Mouse (Mus musculus): ENCODE data around the gene Emc1. TPM values are rescaled to one million over a fixed set of nuclear protein-coding genes. Genes with fewer than 3 reads are reported as not detected.
A peak's percentile ranks its signal among the peaks of the same experiment; 100 is the strongest.

Gene Emc1
- polyA plus RNA-seq (2015; fragmentation: Nextera tagmentation; extraction: Ambion mirVana) = 16.8 and 17.8 TPM in 2 replicates

DNA sequence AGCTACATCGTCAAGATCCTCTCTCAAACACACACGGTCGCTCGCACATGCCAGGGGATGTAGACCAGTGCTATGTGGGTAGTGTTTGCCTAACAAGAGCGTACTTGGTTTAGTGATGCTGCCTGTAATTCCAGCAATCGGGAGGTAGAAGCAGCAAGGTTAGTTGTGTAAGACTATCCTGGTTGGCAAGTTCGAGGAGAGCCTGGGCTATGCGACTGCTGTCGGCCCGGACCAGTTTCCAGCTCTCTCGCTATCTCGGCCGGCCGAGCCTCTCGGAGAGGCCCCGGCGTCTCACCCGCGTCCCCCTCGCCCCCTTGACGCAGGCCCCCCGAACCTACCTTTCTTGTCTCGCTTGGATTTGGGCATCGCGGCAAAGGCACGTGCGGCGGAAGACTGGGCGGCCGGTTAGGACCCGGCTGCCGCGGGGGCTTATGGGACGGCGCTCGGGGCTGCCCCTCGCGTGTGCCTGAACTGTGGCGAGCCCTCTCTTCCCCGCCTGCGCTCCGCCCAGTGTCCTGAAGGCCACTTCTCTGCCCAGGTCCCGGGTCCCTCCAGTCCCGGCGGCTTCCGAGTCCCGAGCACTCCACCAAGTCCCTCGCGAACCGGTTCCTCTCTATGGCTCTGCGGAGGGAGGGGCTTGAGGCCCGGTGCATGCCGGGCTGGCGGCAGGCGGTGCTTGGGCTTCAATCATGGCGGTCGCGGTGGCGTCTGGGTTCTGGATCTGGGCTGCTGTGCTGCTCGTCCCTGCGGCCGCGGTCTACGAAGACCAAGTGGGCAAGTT, at the start of gene Emc1, which contains the start of the genes Mrto4 and Ubr4:
Gene Emc1 (plus strand): TSS at position 657 of the 781 bp plus-strand sequence.
Gene Mrto4 (minus strand): TSS at position 646 of the 781 bp plus-strand sequence.
Gene Ubr4 (plus strand): TSS at position 679 of the 781 bp plus-strand sequence.
- DNase-seq (ENCODE audit: low spot score) = peak; percentile 85

DNA sequence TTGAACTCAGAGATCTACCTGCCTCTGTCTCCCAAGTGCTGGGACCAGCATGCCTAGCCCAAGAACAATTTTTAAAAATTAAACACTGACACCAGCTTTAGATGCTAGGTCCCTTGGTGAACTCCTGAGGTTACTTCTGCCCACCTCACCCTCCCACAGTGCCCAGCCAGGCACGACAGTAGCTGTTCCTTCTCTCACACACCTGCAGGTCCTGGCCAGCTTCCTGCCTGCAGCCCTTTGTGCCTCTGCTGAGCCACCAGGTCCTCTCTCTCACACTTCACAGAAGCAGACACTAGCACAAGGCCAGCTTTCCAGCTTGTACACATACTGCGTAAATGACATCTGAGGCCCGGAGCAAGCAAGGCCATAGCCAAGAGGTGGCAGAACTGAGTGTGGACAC, 46.9 kb upstream of the Emc1 start:
- DNase-seq (ENCODE audit: low spot score) = no peak

DNA sequence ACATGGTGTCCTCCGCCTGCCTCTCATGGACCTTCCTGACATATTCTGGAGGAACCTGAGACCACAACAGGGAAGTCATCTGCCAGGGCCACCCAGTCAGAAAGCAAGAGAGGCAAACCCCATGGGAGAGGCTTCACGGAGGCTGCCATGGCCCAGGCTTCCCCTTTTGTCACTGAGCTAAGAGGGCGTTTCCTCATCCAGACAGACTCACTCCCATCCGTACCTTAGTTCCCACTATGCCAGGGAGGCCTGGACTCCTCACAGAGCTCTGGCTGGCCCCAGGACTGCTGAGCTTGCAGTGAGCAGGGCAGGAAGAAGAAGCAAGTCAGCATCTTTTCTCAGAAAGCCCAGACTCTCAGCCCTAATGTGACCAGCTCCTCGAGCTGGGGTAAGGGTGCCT, 44.5 kb upstream of the Emc1 start:
- no peak for DNase-seq (ENCODE audit: low spot score)

DNA sequence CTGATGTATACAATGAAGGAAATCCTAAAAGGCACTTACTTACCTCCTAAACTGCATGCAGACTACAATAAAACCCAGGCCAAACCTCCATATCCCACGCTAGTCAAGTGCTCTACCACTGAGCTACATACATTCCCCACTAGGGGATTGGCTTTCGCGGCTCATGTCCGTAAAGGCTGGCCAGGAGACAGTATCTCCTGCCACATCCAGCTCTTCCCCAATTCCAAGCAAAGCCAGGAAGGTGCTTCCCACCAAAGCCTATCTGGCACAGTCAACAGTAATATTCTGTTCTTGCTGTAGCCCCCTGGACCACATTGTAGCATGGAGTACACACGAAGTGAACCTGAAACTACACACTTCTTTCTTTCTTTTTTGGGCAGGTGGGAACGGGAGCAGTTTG, 42.7 kb upstream of the Emc1 start:
- no peak for DNase-seq (ENCODE audit: low spot score)

DNA sequence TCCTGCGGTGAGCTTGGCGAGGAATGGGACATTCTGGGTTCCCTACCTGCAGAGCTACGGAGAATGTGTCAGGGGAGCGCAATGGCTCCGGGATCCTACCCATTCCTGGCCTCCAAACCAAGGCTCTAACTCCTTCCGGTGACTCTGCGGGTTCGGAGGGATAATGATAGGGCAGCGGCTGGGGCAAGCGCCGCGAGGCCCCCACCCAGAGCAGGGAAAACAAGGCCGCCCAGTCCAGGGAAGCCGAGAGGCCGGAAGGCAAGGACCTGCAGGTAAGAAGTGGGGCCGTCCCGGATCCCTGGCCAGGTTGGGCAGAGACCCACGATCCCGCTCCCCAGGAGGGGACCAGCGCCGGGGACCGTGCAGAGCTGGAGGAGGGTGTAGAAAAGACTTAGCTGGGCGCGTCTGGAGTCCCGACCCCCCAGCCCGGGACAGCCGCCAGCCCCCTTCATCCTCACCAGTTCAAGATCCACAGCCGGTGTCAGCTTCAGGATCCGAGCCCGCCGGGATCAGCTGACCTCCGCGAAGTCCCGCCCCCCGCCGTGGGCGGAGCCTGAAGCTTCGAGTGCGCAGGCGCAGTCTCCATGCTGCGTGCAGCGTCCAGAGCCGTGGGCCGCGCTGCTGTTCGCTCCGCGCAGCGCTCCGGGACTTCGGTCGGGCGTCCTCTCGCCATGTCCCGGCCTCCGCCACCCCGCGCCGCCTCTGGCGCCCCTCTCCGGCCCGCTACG, 42.1 kb upstream of the Emc1 start, which contains the start of the genes Pqlc2 and Akr7a5:
Gene Pqlc2 (minus strand): TSS at position 538 of the 728 bp plus-strand sequence.
Gene Akr7a5 (plus strand): TSS at position 574 of the 728 bp plus-strand sequence.
- DNase-seq (ENCODE audit: low spot score) = peak; percentile 95

DNA sequence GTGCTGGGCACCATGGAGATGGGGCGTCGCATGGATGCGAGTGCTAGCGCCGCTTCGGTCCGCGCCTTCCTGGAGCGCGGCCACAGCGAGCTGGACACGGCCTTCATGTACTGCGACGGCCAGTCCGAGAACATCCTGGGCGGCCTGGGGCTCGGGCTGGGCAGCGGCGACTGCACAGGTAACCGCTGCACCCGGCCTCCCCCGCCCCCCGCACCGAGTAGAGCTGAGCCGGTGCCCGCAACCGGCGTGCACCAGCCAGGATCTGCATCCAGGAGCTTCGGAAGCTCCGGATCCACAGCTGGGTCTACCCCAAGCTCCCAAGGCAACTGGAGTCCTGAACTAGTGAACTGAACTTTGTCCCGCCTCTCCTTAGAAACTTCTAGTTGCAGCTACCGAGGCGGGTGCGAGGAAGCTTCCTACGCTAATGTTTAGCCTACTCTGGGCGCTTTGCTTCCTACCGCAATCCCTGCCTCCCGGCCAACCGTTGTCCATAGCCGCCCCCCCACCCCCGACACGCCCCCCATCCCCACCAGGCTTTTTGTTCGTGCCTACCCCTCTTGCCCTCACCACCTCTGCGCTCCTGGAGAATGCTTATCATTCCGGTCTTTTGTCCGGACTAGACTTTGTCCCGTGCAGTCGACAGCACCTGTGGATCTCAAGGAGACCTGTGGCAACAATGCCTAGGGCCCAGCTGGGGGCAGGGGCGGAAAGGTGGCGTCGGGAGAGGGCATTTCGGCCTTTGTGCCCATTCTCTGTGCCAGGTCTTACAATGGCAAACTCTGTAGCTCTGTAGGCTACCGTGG, 41.3 kb upstream of the Emc1 start:
- DNase-seq (ENCODE audit: low spot score) = peak; percentile 33

DNA sequence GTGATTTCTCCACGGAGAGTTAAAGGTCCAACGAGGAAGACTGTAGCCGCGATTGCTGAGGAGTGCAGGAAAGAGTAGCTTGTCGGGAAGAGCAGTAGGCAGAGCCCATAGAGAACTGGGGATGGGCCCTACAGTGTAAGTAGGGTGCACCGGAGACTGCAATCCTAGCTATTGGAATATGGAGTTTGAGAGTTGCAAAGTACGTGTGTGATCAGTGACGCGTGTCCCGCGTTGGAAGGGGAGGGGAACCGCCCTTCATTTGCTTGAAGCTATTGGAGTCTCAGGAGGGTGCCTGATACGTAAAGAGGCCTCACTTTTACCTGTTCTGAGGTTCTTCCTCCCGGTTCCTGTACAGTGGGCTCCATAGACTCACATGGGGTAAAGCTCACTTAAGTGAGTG, 40.7 kb upstream of the Emc1 start:
- DNase-seq (ENCODE audit: low spot score) = no peak

DNA sequence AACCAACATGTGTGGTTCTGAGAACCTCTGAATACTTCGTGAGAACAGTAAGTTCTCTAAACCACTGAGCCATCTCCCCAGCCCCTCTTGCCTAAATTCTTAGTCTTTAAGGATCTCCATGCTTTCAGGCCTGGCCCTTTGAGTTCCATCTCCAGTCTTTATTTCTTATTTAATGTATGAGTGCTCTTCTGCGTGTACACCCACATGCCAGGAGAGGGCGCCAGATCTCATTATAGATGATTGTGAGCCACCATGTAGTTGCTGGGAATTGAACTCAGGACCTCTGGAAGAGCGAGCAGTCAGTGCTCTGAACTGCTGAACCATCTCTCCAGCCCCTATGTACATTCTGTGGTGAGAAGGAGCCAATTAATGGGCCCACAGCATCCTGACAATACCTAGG, 39.8 kb upstream of the Emc1 start:
- DNase-seq (ENCODE audit: low spot score) = peak; percentile 66

DNA sequence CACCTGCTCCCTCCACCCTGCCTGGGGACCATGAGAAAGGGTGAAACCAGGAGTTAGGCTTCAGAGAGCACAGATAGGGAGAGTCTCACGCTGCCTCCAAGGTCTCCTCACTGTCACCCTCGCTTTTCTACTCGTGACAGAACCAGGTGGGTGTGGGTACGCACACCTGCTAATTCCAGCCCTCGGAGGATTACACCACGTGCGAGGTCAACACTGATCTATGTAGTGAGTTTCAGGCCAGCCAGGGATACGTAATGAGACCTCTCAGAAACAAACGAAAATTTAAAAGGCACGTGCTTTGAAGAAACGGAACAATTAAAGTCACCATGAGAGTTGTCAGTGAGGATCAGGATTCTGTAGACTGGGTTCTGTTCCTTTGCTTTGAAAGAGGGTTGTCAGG, 33.9 kb upstream of the Emc1 start:
- DNase-seq (ENCODE audit: low spot score) = no peak

DNA sequence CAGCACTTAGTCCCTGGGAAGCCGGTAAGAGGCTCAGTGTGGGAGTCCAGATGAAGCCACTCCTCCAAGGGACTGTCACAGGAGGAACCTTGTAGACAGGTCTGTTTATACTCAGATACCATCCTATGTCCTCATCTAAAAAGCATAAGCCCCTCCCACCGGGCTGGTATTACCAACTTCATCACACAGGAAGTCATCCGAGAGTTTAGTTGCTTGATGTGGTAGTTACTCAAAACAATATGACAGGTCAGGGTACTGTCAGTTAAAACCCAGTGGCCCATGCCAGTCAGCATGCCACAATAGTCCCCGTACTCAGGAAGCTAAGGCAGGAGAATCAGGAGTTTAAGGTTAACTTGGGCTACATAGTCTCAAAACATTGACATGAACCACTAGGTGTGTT, 32.6 kb upstream of the Emc1 start:
- DNase-seq (ENCODE audit: low spot score) = peak; percentile 15

DNA sequence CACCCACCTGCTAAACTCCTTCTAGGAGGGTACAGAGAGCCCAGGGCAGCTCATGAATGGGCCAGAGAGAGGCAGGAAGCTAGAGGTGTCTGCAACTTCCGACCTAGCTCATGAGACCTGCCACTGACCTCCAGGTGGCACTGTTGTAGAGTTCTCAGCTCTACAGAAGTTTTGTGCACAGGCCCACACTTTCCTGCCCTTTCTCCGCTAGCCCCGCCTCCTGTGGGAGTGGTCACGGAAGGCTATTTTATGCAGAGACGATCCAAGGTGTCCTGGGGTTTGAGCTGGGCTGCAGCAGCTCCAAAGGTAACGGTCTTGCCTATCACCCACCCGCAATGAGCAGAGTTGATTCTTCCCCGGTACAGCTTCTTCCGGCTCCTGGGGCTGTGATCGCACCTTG, 21.8 kb upstream of the Emc1 start:
- DNase-seq (ENCODE audit: low spot score) = peak; percentile 94

DNA sequence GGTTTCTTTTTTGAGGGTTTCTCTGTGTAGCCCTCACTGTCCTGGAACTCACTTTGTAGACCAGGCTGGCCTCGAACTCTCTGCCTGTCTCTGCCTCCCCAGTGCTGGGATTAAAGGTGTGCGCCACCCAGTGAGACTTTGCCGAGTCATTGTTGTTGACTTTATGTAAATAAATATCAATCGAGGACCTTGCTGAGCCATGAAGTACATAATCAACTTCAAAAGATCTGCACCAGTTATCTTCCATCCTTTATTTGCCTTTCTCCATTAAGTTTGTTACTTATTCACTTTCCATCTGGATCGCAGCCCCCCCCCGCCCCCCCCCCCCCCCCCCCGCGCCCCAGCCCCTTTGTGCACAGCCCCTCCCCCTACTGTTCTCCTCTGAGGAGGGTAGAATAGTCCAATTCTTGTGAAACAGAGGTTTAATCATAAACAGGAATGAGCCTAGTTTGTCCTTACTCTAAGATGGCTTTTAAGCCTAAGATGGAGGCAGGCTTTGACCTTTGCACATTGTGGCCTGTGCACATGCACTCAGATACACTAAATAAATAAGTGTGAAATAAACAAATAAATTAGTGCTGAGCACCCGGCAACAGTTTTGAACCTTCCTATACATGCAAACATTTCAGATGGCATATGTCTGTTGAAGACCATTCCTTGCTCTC, 17.6 kb upstream of the Emc1 start:
- DNase-seq (ENCODE audit: low spot score) = no peak

DNA sequence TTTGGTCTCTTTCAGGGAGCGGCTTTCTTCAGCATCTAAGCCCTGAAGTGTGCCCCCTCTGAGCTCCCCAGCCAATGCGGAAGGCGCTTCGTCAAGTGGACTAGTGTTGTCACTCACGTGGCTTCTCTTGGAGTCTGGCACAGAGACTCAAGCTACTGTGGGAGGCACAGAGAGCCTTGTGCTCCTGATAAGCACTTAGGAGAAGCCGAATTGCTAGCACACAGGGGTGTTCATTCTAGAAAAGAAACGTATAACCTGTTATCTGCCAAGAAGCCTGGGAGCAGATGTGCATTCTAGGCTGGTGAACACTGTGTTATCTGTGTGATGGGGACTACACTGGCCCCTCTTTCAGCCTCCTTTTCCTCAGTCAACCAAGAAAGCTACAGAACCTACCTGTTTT, 16.9 kb upstream of the Emc1 start:
- DNase-seq (ENCODE audit: low spot score) = no peak

DNA sequence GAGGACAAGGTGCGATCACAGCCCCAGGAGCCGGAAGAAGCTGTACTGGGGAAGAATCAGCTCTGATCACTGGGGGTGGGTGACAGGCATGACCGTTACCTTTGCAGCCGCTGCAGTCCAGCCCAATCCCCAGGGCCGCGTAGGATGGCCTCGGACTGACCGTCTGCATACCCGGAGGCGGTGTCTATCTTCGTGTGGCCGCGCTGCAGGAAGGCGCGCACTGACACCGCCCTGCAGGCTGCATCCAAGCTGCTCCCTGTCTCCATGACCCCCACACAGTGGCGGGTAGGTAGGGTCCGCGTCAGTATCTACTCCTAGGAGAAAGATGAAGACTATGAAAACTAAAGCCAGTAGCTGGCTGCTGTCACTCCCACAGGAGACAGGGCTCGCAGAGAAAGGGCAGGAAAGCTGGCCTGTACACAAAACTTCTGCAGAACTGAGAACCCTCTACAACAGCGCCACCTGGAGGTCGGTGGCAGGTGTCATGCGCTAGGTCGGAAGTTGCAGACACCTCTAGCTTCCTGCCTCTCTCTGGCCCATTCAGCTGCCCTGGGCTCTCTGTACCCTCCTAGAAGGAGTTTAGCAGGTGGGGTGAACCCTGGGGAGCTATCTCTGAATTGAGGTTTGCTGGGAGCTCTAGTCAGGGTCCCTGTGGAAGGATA, 15.4 kb upstream of the Emc1 start:
- DNase-seq (ENCODE audit: low spot score) = peak; percentile 91

DNA sequence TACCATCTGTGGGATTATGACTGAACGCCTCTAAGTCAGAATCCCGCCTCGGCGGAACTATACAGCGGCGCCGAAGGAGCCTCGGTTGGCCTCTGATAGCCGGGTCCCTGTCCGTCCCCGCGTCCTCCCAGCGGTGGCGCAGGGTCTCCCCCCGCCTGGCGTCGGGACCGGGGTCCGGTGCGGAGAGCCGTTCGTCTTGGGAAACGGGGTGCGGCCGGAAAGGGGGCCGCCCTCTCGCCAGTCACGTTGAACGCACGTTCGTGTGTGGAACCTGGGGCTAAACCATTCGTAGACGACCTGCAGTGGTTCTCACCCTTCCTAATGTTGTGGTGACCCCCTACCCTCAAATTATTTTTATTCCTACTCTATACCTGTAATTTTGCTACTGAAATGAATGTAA, 14.2 kb upstream of the Emc1 start:
- DNase-seq (ENCODE audit: low spot score) = no peak

DNA sequence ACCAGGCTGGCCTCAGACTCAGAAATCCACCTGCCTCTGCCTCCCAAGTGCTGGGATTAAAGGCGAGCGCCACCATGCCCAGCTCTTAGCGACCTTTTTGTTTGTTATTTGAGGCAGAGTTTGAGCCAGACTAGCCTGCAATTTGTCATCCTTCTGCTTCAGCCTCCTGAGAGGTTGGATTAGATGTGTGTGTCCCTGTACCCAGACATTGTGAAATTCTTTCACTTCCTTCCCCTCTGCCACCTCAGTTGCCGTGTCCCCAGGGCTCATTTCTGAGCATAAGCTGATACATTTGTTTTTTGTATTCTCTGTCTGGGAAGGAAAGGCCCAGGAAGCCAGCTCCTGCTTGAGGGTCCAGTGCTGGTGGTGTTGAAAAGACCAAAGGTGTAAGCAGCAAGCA, 11.6 kb upstream of the Emc1 start:
- no peak for DNase-seq (ENCODE audit: low spot score)

DNA sequence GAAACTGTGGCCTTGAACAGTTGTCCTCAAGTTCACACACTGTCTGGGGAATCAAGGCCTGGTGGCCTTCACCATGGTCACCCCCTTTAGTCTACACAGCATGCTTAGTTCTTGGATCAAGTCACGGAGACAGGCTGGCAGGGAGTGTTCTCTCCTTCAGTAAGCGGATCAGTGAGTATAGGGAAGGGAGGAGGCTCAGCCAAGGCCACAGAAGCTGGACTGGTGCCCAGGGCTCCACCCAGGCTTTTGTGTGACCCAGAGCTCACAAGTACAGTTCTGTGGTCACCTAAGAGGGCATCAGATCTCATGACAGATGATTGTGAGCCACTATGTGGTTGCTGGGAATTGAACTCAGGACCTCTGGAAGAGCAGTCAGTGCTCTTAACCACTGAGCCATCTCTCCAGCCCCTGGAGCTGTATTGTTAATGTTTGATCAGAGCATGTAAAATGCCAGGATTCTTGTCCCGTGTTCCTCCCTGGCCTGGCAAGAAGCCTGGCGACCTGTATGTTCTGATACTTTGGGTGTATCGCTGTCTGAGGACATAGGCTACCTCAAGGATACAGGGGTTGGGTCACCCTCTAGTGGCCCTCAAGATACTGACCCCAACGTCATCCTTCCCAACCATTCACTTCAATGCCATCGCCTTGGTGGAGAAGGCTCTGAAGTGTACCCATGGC, 10.7 kb upstream of the Emc1 start:
- no peak for DNase-seq (ENCODE audit: low spot score)

DNA sequence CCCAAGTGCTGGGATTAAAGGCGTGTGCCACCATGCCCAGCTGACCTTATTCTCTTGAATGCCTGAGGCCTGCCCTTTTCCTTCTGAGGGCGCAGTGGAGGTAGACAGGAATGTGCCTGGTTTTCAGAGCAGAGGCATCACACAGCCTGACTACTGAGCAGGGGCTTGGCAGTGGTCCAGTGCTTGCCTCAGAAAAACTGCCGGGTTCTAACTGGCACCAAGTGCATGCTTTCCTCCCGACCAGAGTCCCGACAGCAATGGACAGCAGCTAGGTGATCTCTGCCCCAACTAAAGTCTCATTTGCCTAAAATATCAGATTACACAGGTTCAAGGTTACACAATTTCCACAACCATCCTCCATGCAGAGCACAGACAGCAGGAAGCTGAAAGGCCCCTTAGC, 8.7 kb upstream of the Emc1 start:
- DNase-seq (ENCODE audit: low spot score) = no peak

DNA sequence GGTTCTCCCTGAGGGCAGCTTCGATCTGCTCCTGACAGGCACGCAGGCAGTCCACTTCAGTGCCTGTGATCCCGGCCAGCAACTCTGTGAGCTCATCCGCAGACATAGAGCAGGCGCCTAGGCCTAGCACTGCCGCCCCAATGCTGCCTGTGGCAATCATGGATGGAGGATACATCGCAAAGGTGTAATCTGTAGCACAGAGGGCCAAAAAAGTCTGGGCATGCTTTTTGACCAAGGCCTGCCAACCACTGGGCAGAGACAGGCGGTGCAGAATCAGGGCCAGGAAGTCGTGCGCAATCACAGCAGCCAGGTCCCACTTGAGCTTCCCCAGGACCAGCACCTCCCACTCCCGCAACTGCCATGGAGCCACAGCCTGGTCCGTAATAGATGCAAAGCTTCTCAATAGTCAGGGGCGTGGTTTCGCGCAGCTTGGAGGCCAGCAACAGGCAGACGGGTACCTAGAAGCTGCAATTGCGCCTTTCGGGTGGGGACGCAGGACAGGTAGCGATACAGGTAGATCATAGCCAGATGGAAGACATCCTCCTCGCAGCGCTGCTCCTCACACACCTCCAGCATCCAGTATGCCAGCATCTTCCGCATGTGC, 6.9 kb upstream of the Emc1 start:
- DNase-seq (ENCODE audit: low spot score) = no peak

DNA sequence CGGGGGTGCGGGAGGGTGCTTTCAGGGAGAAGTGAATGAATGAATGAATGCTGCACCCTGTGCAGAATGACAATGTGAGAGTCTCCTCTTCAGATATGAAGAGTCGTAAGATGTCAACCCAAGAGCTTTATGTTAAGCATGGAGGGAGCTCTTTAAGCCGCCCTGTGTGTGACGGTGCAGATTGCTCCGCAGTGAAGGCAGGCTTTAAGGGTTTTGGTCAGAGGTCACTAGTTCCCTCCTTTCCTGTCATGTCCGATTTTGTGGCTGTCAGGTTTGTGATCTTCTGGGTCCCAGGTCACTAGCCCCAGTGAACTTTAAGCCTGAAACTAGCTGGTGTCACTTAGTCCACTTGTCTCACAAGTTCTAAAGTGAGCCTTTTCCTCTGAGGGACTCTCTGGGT, 445 bp downstream of the Emc1 start:
- DNase-seq (ENCODE audit: low spot score) = no peak

All from thymus, postnatal 0 days (tissue).